Mouse (Mus musculus): ENCODE results near the gene Ptprn2. TPM values are rescaled to one million over a fixed set of nuclear protein-coding genes. Genes with fewer than 3 reads are reported as not detected.

The Ptprn2 gene
- polyA plus RNA-seq, 1 experiment from 2014 or later = 15.8 TPM

DNA sequence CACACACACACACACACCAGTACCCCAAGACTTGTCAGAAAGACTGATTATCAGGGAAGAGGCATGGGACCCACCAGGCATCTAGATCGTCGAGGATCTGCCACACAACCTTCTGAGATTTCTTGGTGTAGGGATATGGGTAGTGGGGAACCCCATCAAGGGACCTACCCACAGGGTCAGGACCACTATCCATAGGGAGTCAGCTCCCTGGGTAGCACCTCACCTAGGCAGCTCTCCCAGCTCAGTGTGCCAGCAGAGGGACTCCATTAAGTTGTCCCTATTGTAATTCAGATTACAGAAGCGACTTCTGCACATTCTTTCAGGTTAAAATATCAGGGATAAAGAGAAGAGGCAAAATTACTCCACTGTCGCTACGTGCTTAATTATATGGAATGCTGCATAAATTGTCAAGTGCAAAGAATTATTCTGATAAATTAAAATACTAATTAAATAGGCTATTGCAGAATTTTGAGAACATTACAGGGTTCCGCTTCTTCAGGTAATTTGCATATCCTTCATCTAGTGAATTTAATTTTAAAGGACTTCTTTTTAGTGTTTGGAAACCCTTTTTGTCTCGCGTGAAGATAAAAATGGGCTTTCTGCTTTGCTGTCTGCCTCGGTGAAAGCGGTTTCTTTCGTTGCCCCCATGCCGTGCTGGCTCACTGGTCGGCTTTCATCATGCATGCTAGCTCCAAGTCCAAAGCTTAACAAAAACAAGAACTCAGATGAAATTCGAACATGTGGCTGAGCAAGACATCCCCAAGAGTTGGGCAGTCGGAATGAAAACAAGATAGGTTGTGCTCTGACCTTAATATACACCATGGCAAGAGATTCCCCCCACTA lies 531.5 kb downstream of the Ptprn2 start:
- ATAC-seq (ENCODE audit: low FRiP score, low TSS enrichment) (0 out of 2 replicates have a peak, but pooled peaks have one; percentile 26), DNase-seq (peak; percentile 55)
- H3K27ac ChIP-seq (replicated peaks; ENCODE audit: low read depth, low read length) = peak overlapping the region; percentile 61
- H3K9ac ChIP-seq (replicated peaks; ENCODE audit: low read length) = no peak overlapping the region
- H3K4me3 ChIP-seq (replicated peaks; ENCODE audit: low read depth, low read length) = no peak overlapping the region
- no peaks in the 10 kb centered on the region for H3K27me3 ChIP-seq (ENCODE audit: control insufficient read depth, insufficient read depth, low read length)
- no peaks in the 10 kb centered on the region for H3K9me3 ChIP-seq (ENCODE audit: control insufficient read depth, low read length)
- H3K36me3 ChIP-seq (ENCODE audit: control insufficient read depth, insufficient read depth, low read length) = no peaks in the 10 kb centered on the region
- H3K4me2 ChIP-seq (ENCODE audit: low read length) = no peak overlapping the region
- WGBS = 36% methylated on average over 15 of the region's 15 CpGs
- peaks cover 20% of the 10 kb centered on the region for H3K4me1 ChIP-seq (ENCODE audit: control insufficient read depth, insufficient read depth, low read length)

DNA sequence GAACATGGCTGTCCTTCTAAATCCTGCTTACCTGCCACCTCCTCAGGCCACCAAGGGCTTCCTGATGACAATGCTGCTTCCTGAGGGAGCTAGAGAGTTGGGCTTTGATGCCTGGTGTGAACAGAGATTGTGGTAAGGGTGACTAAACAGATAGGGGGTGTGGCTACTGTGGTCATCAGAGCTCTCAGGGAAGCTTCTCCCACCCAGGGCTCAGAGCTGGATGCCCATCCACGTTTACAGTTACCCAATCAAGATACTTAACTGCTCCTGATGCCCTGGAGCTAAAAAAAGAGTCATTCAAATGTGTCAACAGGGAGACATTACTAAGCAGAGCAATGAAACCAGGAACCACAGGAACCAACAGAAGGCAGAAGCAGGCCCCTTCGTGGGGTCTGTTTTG lies 532.4 kb downstream of the Ptprn2 start:
- H3K27me3 ChIP-seq (ENCODE audit: control insufficient read depth, insufficient read depth, low read length) = no peaks in the 10 kb centered on the region
- H3K4me1 ChIP-seq (ENCODE audit: control insufficient read depth, insufficient read depth, low read length) = peaks cover 24% of the 10 kb centered on the region
- DNase-seq (no peak), ATAC-seq (ENCODE audit: low FRiP score, low TSS enrichment) (no peak)
- no peak overlapping the region for H3K4me3 ChIP-seq (replicated peaks; ENCODE audit: low read depth, low read length)
- WGBS = 21% methylated on average over 2 of the region's 2 CpGs
- H3K4me2 ChIP-seq (ENCODE audit: low read length) = no peak overlapping the region
- peak overlapping the region; percentile 65 for H3K27ac ChIP-seq (replicated peaks; ENCODE audit: low read depth, low read length)
- no peak overlapping the region for H3K9ac ChIP-seq (replicated peaks; ENCODE audit: low read length)
- no peaks in the 10 kb centered on the region for H3K9me3 ChIP-seq (ENCODE audit: control insufficient read depth, low read length)
- H3K36me3 ChIP-seq (ENCODE audit: control insufficient read depth, insufficient read depth, low read length) = no peaks in the 10 kb centered on the region

GRCm38 (mm10) chr12:117023235-117023634 lies 537.7 kb downstream of the Ptprn2 start:
- Histone ChIP-seq H3K36me3 (ENCODE audit: control insufficient read depth, insufficient read depth, low read length) (no peaks in the 10 kb centered on the region), H3K9ac (replicated peaks; ENCODE audit: low read length) (no peak overlapping the region), H3K4me3 (replicated peaks; ENCODE audit: low read depth, low read length) (no peak overlapping the region), H3K9me3 (ENCODE audit: control insufficient read depth, low read length) (no peaks in the 10 kb centered on the region), H3K4me2 (ENCODE audit: low read length) (no peak overlapping the region), H3K27ac (replicated peaks; ENCODE audit: low read depth, low read length) (no peak overlapping the region), H3K4me1 (ENCODE audit: control insufficient read depth, insufficient read depth, low read length) (peaks cover 28% of the 10 kb centered on the region), H3K27me3 (ENCODE audit: control insufficient read depth, insufficient read depth, low read length) (no peaks in the 10 kb centered on the region)
- 86% methylated on average over 4 of the region's 4 CpGs for WGBS
- DNase-seq (no peak), ATAC-seq (ENCODE audit: low FRiP score, low TSS enrichment) (no peak)

DNA sequence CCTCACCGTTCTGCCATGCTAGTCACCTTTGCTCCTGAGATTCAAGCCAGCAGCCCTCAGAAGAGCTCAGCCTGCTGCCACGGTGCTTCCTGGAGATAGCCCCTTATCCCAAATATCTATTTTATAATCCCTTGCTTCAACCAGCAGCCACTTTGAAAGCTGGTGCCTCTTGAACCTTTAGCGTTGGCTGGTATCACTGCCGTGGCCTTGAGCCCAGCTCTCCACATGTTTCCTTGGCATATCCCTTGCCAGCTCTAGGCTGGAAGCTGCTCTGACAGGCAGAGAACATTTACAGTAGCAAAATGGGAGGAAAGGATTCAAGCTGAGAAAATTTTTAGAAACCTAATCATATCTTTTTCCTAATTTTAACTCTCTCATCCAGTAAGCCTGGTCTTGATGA lies 539.4 kb downstream of the Ptprn2 start:
- Histone ChIP-seq H3K4me3 (replicated peaks; ENCODE audit: low read depth, low read length) (no peak overlapping the region), H3K4me1 (ENCODE audit: control insufficient read depth, insufficient read depth, low read length) (peaks cover 44% of the 10 kb centered on the region), H3K9me3 (ENCODE audit: control insufficient read depth, low read length) (no peaks in the 10 kb centered on the region), H3K9ac (replicated peaks; ENCODE audit: low read length) (no peak overlapping the region), H3K4me2 (ENCODE audit: low read length) (no peak overlapping the region), H3K27ac (replicated peaks; ENCODE audit: low read depth, low read length) (no peak overlapping the region), H3K27me3 (ENCODE audit: control insufficient read depth, insufficient read depth, low read length) (no peaks in the 10 kb centered on the region), H3K36me3 (ENCODE audit: control insufficient read depth, insufficient read depth, low read length) (no peaks in the 10 kb centered on the region)
- 81% methylated on average over 4 of the region's 4 CpGs for WGBS
- ATAC-seq (ENCODE audit: low FRiP score, low TSS enrichment) = no peak
- no peak for DNase-seq

DNA sequence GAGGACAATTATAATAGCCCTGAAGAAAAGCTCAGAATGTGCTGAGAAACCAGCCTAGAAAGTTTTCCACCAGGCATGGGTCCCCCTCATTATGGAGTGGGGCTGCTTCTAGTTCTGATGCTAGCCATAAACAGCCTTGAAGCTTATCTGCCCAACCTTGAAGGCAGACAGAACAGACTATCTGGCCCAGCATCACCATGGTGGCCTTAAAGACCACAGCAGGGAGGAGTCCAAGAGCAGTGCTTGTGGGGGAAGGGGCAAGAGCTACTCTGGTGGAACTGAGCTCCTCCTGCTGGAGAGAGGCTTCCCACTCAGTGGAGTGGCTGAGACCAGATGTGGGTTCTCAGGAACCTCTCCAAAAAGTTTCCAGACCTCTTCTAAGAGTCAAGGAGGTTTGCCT lies 540.2 kb downstream of the Ptprn2 start:
- no peak overlapping the region for H3K4me2 ChIP-seq (ENCODE audit: low read length)
- no peak for DNase-seq
- H3K9me3 ChIP-seq (ENCODE audit: control insufficient read depth, low read length) = no peaks in the 10 kb centered on the region
- H3K4me3 ChIP-seq (replicated peaks; ENCODE audit: low read depth, low read length) = no peak overlapping the region
- no peaks in the 10 kb centered on the region for H3K27me3 ChIP-seq (ENCODE audit: control insufficient read depth, insufficient read depth, low read length)
- H3K9ac ChIP-seq (replicated peaks; ENCODE audit: low read length) = no peak overlapping the region
- no peak overlapping the region for H3K27ac ChIP-seq (replicated peaks; ENCODE audit: low read depth, low read length)
- H3K4me1 ChIP-seq (ENCODE audit: control insufficient read depth, insufficient read depth, low read length) = peaks cover 48% of the 10 kb centered on the region
- no peaks in the 10 kb centered on the region for H3K36me3 ChIP-seq (ENCODE audit: control insufficient read depth, insufficient read depth, low read length)
- no peak for ATAC-seq (ENCODE audit: low FRiP score, low TSS enrichment)

DNA sequence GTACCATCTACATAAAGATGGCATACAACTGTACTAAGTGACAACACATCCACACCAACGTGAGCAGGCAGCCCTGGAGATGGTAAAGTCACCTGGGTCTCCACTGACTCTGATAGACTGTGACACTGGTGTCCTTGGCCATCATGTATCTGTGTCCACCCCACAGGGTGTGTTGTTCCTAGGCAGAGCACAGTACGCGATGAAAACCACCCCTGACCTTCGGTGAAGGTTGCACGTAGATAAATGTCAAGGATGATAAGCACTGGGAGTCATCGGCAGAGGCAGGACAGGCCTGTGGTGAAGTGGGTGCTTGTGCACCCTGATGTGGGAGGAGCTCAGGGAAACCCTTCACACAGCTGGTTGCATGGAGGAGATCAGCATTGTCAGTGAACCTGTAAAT lies 541.8 kb downstream of the Ptprn2 start:
- no peak overlapping the region for H3K4me3 ChIP-seq (replicated peaks; ENCODE audit: low read depth, low read length)
- H3K27me3 ChIP-seq (ENCODE audit: control insufficient read depth, insufficient read depth, low read length) = no peaks in the 10 kb centered on the region
- 90% methylated on average over 6 of the region's 6 CpGs for WGBS
- no peaks in the 10 kb centered on the region for H3K36me3 ChIP-seq (ENCODE audit: control insufficient read depth, insufficient read depth, low read length)
- peaks cover 38% of the 10 kb centered on the region for H3K4me1 ChIP-seq (ENCODE audit: control insufficient read depth, insufficient read depth, low read length)
- no peak overlapping the region for H3K9ac ChIP-seq (replicated peaks; ENCODE audit: low read length)
- DNase-seq (no peak), ATAC-seq (ENCODE audit: low FRiP score, low TSS enrichment) (no peak)
- H3K4me2 ChIP-seq (ENCODE audit: low read length) = no peak overlapping the region
- H3K9me3 ChIP-seq (ENCODE audit: control insufficient read depth, low read length) = no peaks in the 10 kb centered on the region
- no peak overlapping the region for H3K27ac ChIP-seq (replicated peaks; ENCODE audit: low read depth, low read length)

DNA sequence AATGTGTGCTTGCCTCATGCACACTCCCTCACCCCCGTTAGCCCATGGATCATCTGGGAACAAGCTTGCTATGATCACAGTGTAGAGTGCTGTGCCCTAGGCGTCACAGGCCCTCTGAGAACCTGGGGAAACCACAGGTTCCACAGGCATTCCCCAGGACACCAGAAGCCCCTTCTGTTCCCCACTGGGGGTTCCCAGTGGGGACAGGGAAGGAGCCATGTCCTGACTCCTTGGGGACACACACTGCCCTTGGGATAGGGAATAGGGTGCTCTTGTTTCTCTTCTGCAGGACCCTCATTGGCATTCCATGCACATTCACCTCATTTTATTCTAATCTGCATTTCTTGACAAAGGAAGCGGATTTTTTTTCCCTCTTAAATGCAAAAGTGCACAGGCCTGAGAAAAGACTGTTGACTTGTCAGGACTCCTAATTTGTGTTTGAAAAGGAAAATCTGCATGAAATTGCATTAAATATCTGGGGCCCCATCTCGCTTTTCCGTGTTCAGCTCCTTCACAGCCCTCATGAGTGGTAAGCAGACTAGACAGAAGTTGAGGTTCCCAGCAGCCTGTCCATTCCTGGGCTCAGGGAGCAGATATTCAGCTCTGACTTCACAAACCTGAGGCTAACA lies 542.9 kb downstream of the Ptprn2 start:
- ATAC-seq (ENCODE audit: low FRiP score, low TSS enrichment) (peak; percentile 59), DNase-seq (peak; percentile 74)
- H3K36me3 ChIP-seq (ENCODE audit: control insufficient read depth, insufficient read depth, low read length) = no peaks in the 10 kb centered on the region
- peak overlapping the region; percentile 4; the same call in 1 of the 2 replicates for H3K4me2 ChIP-seq (ENCODE audit: low read length)
- H3K9ac ChIP-seq (replicated peaks; ENCODE audit: low read length) = no peak overlapping the region
- H3K4me1 ChIP-seq (ENCODE audit: control insufficient read depth, insufficient read depth, low read length) = peaks cover 36% of the 10 kb centered on the region
- WGBS = 30% methylated on average over 5 of the region's 5 CpGs
- H3K27ac ChIP-seq (replicated peaks; ENCODE audit: low read depth, low read length) = peak overlapping the region; percentile 72
- H3K4me3 ChIP-seq (replicated peaks; ENCODE audit: low read depth, low read length) = no peak overlapping the region
- H3K9me3 ChIP-seq (ENCODE audit: control insufficient read depth, low read length) = no peaks in the 10 kb centered on the region
- H3K27me3 ChIP-seq (ENCODE audit: control insufficient read depth, insufficient read depth, low read length) = no peaks in the 10 kb centered on the region

DNA sequence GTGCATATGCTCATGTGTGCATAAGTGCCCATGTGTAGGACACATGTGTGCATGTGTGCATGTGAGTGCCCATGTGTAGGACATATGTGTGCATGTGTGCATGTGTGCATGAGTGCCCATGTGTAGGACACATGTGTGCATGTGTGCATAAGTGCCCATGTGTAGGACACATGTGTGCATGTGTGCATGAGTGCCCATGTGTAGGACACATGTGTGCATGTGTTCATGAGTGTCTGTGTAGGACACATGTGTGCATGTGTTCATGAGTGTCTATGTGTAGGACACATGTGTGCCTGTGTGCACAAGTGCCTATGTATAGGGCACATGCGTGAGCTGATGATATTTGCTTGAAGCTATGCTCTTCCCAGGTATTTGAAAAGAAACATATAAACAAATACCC lies 547.7 kb downstream of the Ptprn2 start:
- Histone ChIP-seq H3K4me2 (ENCODE audit: low read length) (no peak overlapping the region), H3K4me1 (ENCODE audit: control insufficient read depth, insufficient read depth, low read length) (peaks cover 27% of the 10 kb centered on the region), H3K9ac (replicated peaks; ENCODE audit: low read length) (no peak overlapping the region), H3K27me3 (ENCODE audit: control insufficient read depth, insufficient read depth, low read length) (no peaks in the 10 kb centered on the region), H3K27ac (replicated peaks; ENCODE audit: low read depth, low read length) (peak overlapping the region; percentile 64), H3K36me3 (ENCODE audit: control insufficient read depth, insufficient read depth, low read length) (no peaks in the 10 kb centered on the region), H3K4me3 (replicated peaks; ENCODE audit: low read depth, low read length) (no peak overlapping the region), H3K9me3 (ENCODE audit: control insufficient read depth, low read length) (no peaks in the 10 kb centered on the region)
- 100% methylated on average over 1 of the region's 1 CpGs for WGBS
- no peak for DNase-seq
- no peak for ATAC-seq (ENCODE audit: low FRiP score, low TSS enrichment)

GRCm38 (mm10) chr12:117034506-117034905 lies 549.0 kb downstream of the Ptprn2 start:
- Histone ChIP-seq H3K9ac (replicated peaks; ENCODE audit: low read length) (no peak overlapping the region), H3K36me3 (ENCODE audit: control insufficient read depth, insufficient read depth, low read length) (no peaks in the 10 kb centered on the region), H3K4me2 (ENCODE audit: low read length) (no peak overlapping the region), H3K27ac (replicated peaks; ENCODE audit: low read depth, low read length) (no peak overlapping the region), H3K4me1 (ENCODE audit: control insufficient read depth, insufficient read depth, low read length) (peaks cover 14% of the 10 kb centered on the region), H3K9me3 (ENCODE audit: control insufficient read depth, low read length) (no peaks in the 10 kb centered on the region), H3K4me3 (replicated peaks; ENCODE audit: low read depth, low read length) (no peak overlapping the region), H3K27me3 (ENCODE audit: control insufficient read depth, insufficient read depth, low read length) (no peaks in the 10 kb centered on the region)
- DNase-seq = no peak
- no peak for ATAC-seq (ENCODE audit: low FRiP score, low TSS enrichment)
- WGBS = 84% methylated on average over 3 of the region's 3 CpGs
